Mouse (Mus musculus): Measurements from ENCODE around the gene 5730522E02Rik. TPM values are rescaled to one million over a fixed set of nuclear protein-coding genes. Genes with fewer than 3 reads are reported as not detected.

The 5730522E02Rik gene
- polyA plus RNA-seq, 1 experiment from 2014 or later, result 14.6 TPM

GRCm38 (mm10) chr11:25594780-25595179, 615.8 kb downstream of the 5730522E02Rik start:
- no peak for ATAC-seq

DNA sequence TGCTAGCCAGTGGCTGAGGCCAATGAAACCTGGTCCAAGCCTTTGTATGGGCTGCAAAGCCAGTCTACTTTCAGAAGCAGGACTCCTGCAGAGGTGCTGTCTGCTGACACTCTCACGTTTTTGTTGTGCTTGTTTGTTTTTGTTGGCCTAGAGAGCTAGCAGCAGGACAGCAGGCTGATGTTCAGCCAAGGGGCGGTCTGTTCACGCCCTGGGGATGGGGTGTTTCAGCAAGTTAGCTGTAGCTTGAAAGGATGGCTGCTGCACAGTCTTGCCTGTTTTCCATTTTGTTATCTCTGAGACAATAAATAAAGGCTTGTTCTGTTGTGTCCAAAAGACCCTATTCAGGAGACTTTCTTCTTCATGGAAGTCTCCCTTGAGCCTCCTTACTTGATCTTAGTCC, 618.3 kb downstream of the 5730522E02Rik start:
- H3K4me2 ChIP-seq (ENCODE audit: low read length), result no peak overlapping the region
- no peaks in the 10 kb centered on the region for H3K27me3 ChIP-seq (replicated peaks; ENCODE audit: control insufficient read depth, insufficient read depth, low read length)
- DNase-seq (ENCODE audit: low spot score), result peak; percentile 37
- no peak overlapping the region for H3K4me3 ChIP-seq (ENCODE audit: low read depth, low read length)
- no peaks in the 10 kb centered on the region for H3K36me3 ChIP-seq (ENCODE audit: control insufficient read depth, insufficient read depth, low read length)
- H3K9me3 ChIP-seq (replicated peaks; ENCODE audit: control insufficient read depth, low read length), result no peaks in the 10 kb centered on the region
- peaks cover 4% of the 10 kb centered on the region; the same call in 1 of the 2 replicates for H3K4me1 ChIP-seq (ENCODE audit: control insufficient read depth, insufficient read depth, low read length)
- no peak overlapping the region for H3K9ac ChIP-seq (ENCODE audit: low read length)
- WGBS, result 1% methylated on average over 3 of the region's 3 CpGs
- no peak overlapping the region for H3K27ac ChIP-seq (ENCODE audit: low read depth, low read length)
- peak; percentile 26; the same call in 1 of the 2 replicates for ATAC-seq

More at GRCm38 (mm10) chr11:25594780-25595179, 615.8 kb downstream of the 5730522E02Rik start:
- H3K4me1 ChIP-seq (ENCODE audit: control insufficient read depth, insufficient read depth, low read length), result peaks cover 4% of the 10 kb centered on the region; the same call in 1 of the 2 replicates
- WGBS, result 73% methylated on average over 3 of the region's 3 CpGs
- no peak overlapping the region for H3K4me2 ChIP-seq (ENCODE audit: low read length)
- no peaks in the 10 kb centered on the region for H3K27me3 ChIP-seq (replicated peaks; ENCODE audit: control insufficient read depth, insufficient read depth, low read length)
- no peaks in the 10 kb centered on the region for H3K9me3 ChIP-seq (replicated peaks; ENCODE audit: control insufficient read depth, low read length)
- H3K9ac ChIP-seq (ENCODE audit: low read length), result no peak overlapping the region
- H3K36me3 ChIP-seq (ENCODE audit: control insufficient read depth, insufficient read depth, low read length), result no peaks in the 10 kb centered on the region
- no peak overlapping the region for H3K4me3 ChIP-seq (ENCODE audit: low read depth, low read length)
- no peak overlapping the region for H3K27ac ChIP-seq (ENCODE audit: low read depth, low read length)
- DNase-seq (ENCODE audit: low spot score), result no peak

- Histone ChIP-seq H3K4me2 (ENCODE audit: low read length) (no peak overlapping the region), H3K27ac (ENCODE audit: low read depth, low read length) (no peak overlapping the region), H3K9ac (ENCODE audit: low read length) (no peak overlapping the region), H3K27me3 (replicated peaks; ENCODE audit: control insufficient read depth, insufficient read depth, low read length) (no peaks in the 10 kb centered on the region), H3K36me3 (ENCODE audit: control insufficient read depth, insufficient read depth, low read length) (no peaks in the 10 kb centered on the region), H3K9me3 (replicated peaks; ENCODE audit: control insufficient read depth, low read length) (no peaks in the 10 kb centered on the region), H3K4me1 (ENCODE audit: control insufficient read depth, insufficient read depth, low read length) (peaks cover 4% of the 10 kb centered on the region; the same call in 1 of the 2 replicates), H3K4me3 (ENCODE audit: low read depth, low read length) (no peak overlapping the region)
- DNase-seq (ENCODE audit: low spot score), result no peak
- 69% methylated on average over 4 of the region's 4 CpGs for WGBS
- ATAC-seq, result no peak
Observed at GRCm38 (mm10) chr11:25590215-25590614, 620.3 kb downstream of the 5730522E02Rik start.

DNA sequence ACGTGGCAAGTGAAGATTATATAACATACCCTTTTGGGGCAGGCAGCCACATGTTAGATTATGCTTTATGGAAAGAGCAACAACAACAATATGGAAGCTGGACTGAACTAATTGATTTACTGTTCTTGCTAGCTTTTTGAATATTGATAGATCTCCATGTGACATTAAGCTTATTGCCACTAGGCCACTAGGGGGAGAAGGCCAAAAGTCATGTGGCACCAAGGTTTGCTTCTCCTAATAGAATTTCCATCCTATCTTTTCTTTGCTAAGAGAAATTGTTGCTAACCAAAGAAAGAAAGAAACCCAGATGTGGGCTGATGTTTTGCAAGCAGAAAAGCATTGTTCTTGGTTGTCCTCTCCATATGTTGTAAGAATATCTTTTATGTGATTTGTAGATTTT, 621.1 kb downstream of the 5730522E02Rik start:
- no peak for DNase-seq (ENCODE audit: low spot score)

GRCm38 (mm10) chr11:25574129-25574465, 636.5 kb downstream of the 5730522E02Rik start:
- H3K27me3 ChIP-seq (replicated peaks; ENCODE audit: control insufficient read depth, insufficient read depth, low read length), result no peaks in the 10 kb centered on the region
- no peaks in the 10 kb centered on the region for H3K36me3 ChIP-seq (ENCODE audit: control insufficient read depth, insufficient read depth, low read length)
- ATAC-seq, result peak; percentile 55; the same call in 1 of the 2 replicates
- H3K4me3 ChIP-seq (ENCODE audit: low read depth, low read length), result no peak overlapping the region
- H3K9ac ChIP-seq (ENCODE audit: low read length), result no peak overlapping the region
- H3K4me1 ChIP-seq (ENCODE audit: control insufficient read depth, insufficient read depth, low read length), result peaks cover 3% of the 10 kb centered on the region; the same call in 1 of the 2 replicates
- H3K27ac ChIP-seq (ENCODE audit: low read depth, low read length), result peak overlapping the region; percentile 9; the same call in 1 of the 2 replicates
- DNase-seq (ENCODE audit: low spot score), result peak; percentile 48
- H3K4me2 ChIP-seq (ENCODE audit: low read length), result no peak overlapping the region
- 70% methylated on average over 9 of the region's 9 CpGs for WGBS
- no peaks in the 10 kb centered on the region for H3K9me3 ChIP-seq (replicated peaks; ENCODE audit: control insufficient read depth, low read length)

More for the DNA sequence above, 621.1 kb downstream of the 5730522E02Rik start:
- no peak overlapping the region for H3K4me2 ChIP-seq (ENCODE audit: low read length)
- no peaks in the 10 kb centered on the region for H3K27me3 ChIP-seq (replicated peaks; ENCODE audit: control insufficient read depth, insufficient read depth, low read length)
- H3K9me3 ChIP-seq (replicated peaks; ENCODE audit: control insufficient read depth, low read length), result no peaks in the 10 kb centered on the region
- H3K9ac ChIP-seq (ENCODE audit: low read length), result no peak overlapping the region
- peaks cover 4% of the 10 kb centered on the region; the same call in 1 of the 2 replicates for H3K4me1 ChIP-seq (ENCODE audit: control insufficient read depth, insufficient read depth, low read length)
- no peak overlapping the region for H3K27ac ChIP-seq (ENCODE audit: low read depth, low read length)
- no peak overlapping the region for H3K4me3 ChIP-seq (ENCODE audit: low read depth, low read length)
- H3K36me3 ChIP-seq (ENCODE audit: control insufficient read depth, insufficient read depth, low read length), result no peaks in the 10 kb centered on the region
- WGBS, result 52% methylated on average over 1 of the region's 1 CpGs
- ATAC-seq, result no peak

- ATAC-seq (peak; percentile 70; the same call in 1 of the 2 replicates), DNase-seq (ENCODE audit: low spot score) (peak; percentile 43)
- H3K36me3 ChIP-seq (ENCODE audit: control insufficient read depth, insufficient read depth, low read length), result no peaks in the 10 kb centered on the region
- H3K4me1 ChIP-seq (ENCODE audit: control insufficient read depth, insufficient read depth, low read length), result peaks cover 3% of the 10 kb centered on the region; the same call in 1 of the 2 replicates
- no peak overlapping the region for H3K4me2 ChIP-seq (ENCODE audit: low read length)
- H3K27ac ChIP-seq (ENCODE audit: low read depth, low read length), result no peak overlapping the region
- no peak overlapping the region for H3K4me3 ChIP-seq (ENCODE audit: low read depth, low read length)
- no peak overlapping the region for H3K9ac ChIP-seq (ENCODE audit: low read length)
- no peaks in the 10 kb centered on the region for H3K9me3 ChIP-seq (replicated peaks; ENCODE audit: control insufficient read depth, low read length)
- H3K27me3 ChIP-seq (replicated peaks; ENCODE audit: control insufficient read depth, insufficient read depth, low read length), result no peaks in the 10 kb centered on the region
- WGBS, result 33% methylated on average over 7 of the region's 7 CpGs
Observed at GRCm38 (mm10) chr11:25573408-25574128, 637.0 kb downstream of the 5730522E02Rik start.

GRCm38 (mm10) chr11:25571396-25571795, 639.2 kb downstream of the 5730522E02Rik start:
- no peaks in the 10 kb centered on the region for H3K9me3 ChIP-seq (replicated peaks; ENCODE audit: control insufficient read depth, low read length)
- 71% methylated on average over 2 of the region's 2 CpGs for WGBS
- H3K9ac ChIP-seq (ENCODE audit: low read length), result no peak overlapping the region
- H3K4me1 ChIP-seq (ENCODE audit: control insufficient read depth, insufficient read depth, low read length), result peaks cover 3% of the 10 kb centered on the region; the same call in 1 of the 2 replicates
- no peak overlapping the region for H3K4me2 ChIP-seq (ENCODE audit: low read length)
- ATAC-seq (no peak), DNase-seq (ENCODE audit: low spot score) (peak; percentile 24)
- no peak overlapping the region for H3K27ac ChIP-seq (ENCODE audit: low read depth, low read length)
- no peak overlapping the region for H3K4me3 ChIP-seq (ENCODE audit: low read depth, low read length)
- no peaks in the 10 kb centered on the region for H3K36me3 ChIP-seq (ENCODE audit: control insufficient read depth, insufficient read depth, low read length)
- no peaks in the 10 kb centered on the region for H3K27me3 ChIP-seq (replicated peaks; ENCODE audit: control insufficient read depth, insufficient read depth, low read length)

Data from forebrain, embryonic 14.5 days (tissue).